ENCODE assay signal across 8 mouse cellular contexts in genomic region chr4:133339148-133339749, GRCm38 (mm10). TPM values are rescaled to one million over a fixed set of nuclear protein-coding genes. Genes with fewer than 3 reads are reported as not detected.
A peak's percentile ranks its signal among the peaks of the same experiment; 100 is the strongest.
DNase-seq lines count a peak whose midpoint lies in the region; ATAC-seq lines count a peak whose summit lies in the region.

No protein-coding gene starts in this region.

- no peaks in the 10 kb centered on the region for H3K27me3 ChIP-seq in hindbrain, embryonic 11.5 days (ENCODE audit: control insufficient read depth, insufficient read depth, low read length)

- WGBS in hindbrain, embryonic 11.5 days = under 1% methylated on average over 50 of the region's 60 CpGs

- no peaks in the 10 kb centered on the region; the same call in 1 of the 2 replicates for H3K4me1 ChIP-seq in hindbrain, embryonic 11.5 days (replicated peaks; ENCODE audit: control insufficient read depth, insufficient read depth, low read length)

- peak overlapping the region; percentile 79 for H3K27ac ChIP-seq in hindbrain, embryonic 11.5 days (ENCODE audit: low read depth, low read length)

- H3K9me3 ChIP-seq in hindbrain, embryonic 11.5 days (ENCODE audit: control insufficient read depth, low read length) = no peaks in the 10 kb centered on the region

- H3K36me3 ChIP-seq in hindbrain, embryonic 11.5 days (ENCODE audit: control insufficient read depth, insufficient read depth, low read length) = no peaks in the 10 kb centered on the region

- DNase-seq in MEL-GATA-1-ER (ENCODE audit: extremely low read depth, low read depth) = peak; percentile 78
- DNase-seq in cerebellum, adult 8-10 months = peak; percentile 100
- DNase-seq in hindbrain, embryonic 11.5 days (ENCODE audit: low spot score) = peak; percentile 97
- DNase-seq in layer of hippocampus, postnatal 10 days (ENCODE audit: low spot score in 2 of 2) = peak; percentile 99 to 100
- DNase-seq in lung, postnatal 10 days = peak; percentile 99
- peak; percentile 99 for DNase-seq in ovary, postnatal 36 days (ENCODE audit: low spot score)
- DNase-seq in thymus, postnatal 25 days = peak; percentile 99

- peak overlapping the region; percentile 90 for H3K9ac ChIP-seq in hindbrain, embryonic 11.5 days (ENCODE audit: low read depth, low read length)

- H3K4me3 ChIP-seq in hindbrain, embryonic 11.5 days (ENCODE audit: low read depth, low read length) = peak overlapping the region; percentile 91

- ATAC-seq in frontal cortex, adult (ENCODE audit: low TSS enrichment) = peak; percentile 98
- peak; percentile 97 for ATAC-seq in hindbrain, embryonic 11.5 days (ENCODE audit: low FRiP score)

- peak overlapping the region; percentile 81 for H3K4me2 ChIP-seq in hindbrain, embryonic 11.5 days (replicated peaks; ENCODE audit: low read depth, low read length)

RNA-seq across cellular contexts. Expression of gene Wdtc1, which starts 14.0 kb away (rescaled TPM):
- polyA plus RNA-seq in hindbrain, embryonic 11.5 days (2014; fragmentation: Nextera tagmentation; extraction: Ambion mirVana) = 21.6 and 23.4 TPM in 2 replicates
- 10 to 100 TPM; 60.5 to 68.6 TPM for total RNA-seq in layer of hippocampus, postnatal 10 days (2021)

RNA-seq across cellular contexts. Expression of gene Slc9a1, which starts 30.3 kb away (rescaled TPM):
- polyA plus RNA-seq in hindbrain, embryonic 11.5 days (2014; fragmentation: Nextera tagmentation; extraction: Ambion mirVana) = 5.7 and 5.8 TPM in 2 replicates
- 10 to 100 TPM; 45.5 to 47.4 TPM for total RNA-seq in layer of hippocampus, postnatal 10 days (2021)

Comparison
In these comparisons a context has a peak if more than half of its experiments do, and no peak if none do; other contexts are left out.
1. Peak in every context shown above with its lines: DNase-seq, ATAC-seq, H3K4me3 ChIP-seq and H3K27ac ChIP-seq.